Mouse (Mus musculus): ENCODE data around the gene Tspan18.

The Tspan18 gene

DNA sequence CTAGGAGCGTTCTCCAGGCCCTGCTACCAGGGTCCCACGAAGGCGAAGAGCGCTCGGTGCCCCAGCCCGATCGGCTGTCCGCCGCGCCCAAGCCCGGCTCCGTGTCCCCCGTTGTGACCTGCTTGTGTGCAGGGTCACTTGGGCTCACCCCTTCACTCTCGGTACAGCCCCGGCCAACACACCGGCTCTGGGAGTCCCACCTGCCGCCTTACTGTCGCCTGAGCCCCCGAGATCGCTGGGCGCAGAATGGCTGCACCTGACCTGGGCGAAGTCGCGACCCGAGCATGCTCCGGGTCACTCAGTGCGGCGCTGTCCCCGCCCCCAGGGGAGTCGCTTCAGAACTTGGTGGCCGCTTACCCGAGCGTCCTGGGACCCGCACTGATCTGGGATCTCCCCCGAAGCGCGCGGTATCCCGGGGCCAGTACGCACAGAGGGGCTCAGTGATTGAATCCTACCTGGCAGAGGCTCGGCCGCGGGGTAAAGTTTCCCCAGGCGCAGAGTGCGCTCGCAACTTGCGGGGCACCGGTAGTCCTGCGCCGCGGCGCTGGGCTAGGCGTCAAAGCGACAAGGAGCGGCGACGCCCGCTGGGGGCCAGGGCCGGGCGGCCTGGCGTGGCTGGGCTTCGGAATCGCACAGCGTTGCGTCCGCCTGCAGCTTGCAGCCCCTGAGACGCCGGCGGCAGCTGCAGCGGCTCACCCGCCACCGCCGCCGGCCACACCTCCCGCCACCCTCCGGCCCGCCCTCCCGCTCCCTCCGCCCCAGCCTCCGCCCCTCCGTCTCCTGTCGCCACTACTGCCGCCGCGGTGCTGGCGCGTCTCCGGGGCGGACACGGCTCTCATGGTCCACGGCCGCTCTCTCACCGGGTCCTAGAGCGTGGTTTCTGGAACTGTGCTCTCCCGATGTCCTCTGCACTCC is at the start of gene Tspan18:
Gene Tspan18 (minus strand): TSS at position 689 of the 915 bp plus-strand sequence.
- DNase-seq, result peak; percentile 62 to 79

GRCm38 (mm10) chr2:93383831-93384230 is 49.5 kb upstream of the Tspan18 start:
- DNase-seq, result peak; percentile 34 to 43

- no peak for DNase-seq
These were observed 46.4 kb upstream of the Tspan18 start for GRCm38 (mm10) chr2:93380680-93381089.

DNA sequence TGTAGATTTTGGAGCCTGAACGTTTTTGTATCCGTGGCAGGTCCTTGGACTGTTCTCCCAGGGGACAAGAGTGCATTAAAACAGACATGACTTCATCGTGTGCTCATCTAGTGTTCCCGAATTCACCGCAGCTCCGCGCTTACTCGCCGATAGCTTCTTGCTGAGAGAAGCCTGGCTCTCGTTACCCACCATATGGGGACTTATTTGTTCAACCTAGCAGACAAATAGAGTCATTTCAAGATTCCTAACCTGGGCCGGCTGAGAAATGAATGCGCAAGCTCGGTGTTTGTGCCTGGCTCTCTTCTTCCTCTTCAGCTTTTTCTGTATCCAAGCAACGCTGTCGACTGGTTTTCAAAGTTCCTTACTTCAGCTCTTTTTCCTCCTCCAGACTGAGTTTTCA is 43.5 kb upstream of the Tspan18 start:
- peak; percentile 45 to 55 for DNase-seq

DNA sequence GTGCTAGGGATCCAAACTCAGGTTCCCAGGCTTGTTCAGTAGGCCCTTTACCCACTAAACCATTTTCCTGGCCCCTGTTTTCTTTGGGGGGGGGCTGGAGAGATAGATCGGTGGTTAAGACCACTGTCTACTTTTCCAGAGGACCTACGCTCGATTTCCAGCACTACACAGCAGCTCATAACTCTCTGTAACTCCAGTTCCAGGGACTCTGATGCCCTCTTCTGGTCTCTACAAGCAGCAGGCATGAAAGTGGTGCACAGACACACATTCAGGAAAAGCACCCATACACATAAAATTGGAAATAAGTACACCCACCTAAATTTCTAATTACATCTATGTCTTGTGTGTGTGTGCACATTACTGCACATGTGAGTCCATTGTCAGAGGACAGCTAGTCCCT is 42.9 kb upstream of the Tspan18 start:
- no peak for DNase-seq

GRCm38 (mm10) chr2:93372872-93373271 is 38.6 kb upstream of the Tspan18 start:
- no peak for DNase-seq

DNA sequence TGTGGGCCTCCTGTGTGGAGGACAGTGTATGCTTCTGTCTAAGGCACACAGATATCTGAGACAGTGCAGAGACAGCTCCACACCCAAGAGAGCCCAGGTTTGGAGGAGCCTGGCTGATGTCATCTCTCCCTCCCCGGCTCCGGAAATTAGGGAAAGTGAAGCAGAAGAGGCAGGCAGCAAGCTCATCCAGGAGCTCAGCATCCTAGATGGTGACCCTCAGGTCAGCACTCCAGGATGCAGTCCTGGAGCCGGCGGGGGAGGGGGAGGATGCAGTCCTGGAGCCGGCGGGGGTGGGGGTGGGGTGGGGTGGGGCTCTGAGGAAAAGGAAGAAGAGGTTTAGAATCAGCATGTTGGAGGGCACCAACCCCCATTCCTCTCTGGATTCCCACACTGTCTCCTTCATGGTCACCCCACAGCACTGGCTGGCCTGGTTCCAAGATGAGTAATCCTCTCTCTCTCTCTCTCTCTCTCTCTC is 37.8 kb upstream of the Tspan18 start:
- no peak for DNase-seq

GRCm38 (mm10) chr2:93368954-93369353 is 34.6 kb upstream of the Tspan18 start:
- no peak for DNase-seq

DNA sequence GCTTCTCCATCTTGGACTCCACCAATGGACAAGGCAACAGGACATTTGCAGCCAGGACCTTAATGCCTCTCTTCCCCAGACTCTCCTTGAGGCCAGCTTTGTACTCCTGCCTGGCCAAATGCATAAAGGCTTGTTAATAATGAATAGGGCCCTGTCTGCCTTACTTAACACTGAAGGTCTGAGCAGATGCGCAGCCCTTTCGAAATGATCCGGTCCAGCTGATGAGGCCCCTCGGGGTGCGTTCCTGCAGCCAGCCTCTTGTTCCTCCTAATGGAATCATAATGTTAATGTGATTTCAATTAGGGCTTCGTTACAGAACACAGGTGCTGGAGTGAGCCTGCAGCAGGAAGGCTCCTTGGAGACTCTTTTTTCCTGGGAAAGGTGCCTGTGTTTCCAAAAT is 33.7 kb upstream of the Tspan18 start:
- DNase-seq, result no peak

DNA sequence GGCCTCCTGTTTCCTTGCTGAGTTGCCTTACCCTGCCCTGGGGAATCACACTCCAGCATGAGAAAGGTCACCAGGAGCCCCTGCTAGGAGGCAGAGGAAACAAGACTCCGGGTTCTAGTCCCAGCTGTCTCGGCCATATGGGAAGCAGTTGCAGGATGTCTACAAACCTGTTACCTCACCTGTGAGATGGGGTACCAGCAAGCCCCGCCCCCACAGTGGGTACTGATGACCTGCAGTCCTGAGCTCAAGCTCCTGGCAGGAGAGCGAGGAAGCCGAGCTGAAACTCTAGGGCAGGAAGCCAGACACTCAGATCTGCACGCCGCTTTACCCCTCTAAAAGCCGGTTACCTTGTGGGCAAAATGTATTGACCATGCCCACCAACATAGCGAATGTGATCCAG is 31.1 kb upstream of the Tspan18 start:
- peak; percentile 61 to 74 for DNase-seq

DNA sequence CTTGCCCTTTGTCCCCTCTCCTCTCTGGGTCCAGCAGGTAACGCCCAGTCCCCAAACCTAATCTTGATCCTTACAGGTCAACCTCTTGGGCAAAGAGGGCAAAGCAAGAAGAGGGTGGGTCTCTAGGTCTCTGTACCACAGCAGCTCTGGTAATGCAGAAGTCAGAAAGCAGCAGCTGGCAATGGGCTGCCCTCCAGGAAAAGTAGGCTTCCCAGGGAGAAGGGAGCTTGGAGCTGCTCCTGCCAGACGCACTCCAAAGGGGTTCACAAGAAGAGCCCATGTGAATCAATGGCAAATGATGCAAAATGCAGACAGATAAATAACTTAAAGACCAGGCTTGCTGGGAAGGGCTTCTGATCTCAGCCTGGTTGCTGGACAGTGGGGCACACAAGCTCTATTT is 30.6 kb upstream of the Tspan18 start:
- DNase-seq, result no peak

- no peak for DNase-seq
These were observed 27.1 kb upstream of the Tspan18 start for GRCm38 (mm10) chr2:93361454-93361853.

DNA sequence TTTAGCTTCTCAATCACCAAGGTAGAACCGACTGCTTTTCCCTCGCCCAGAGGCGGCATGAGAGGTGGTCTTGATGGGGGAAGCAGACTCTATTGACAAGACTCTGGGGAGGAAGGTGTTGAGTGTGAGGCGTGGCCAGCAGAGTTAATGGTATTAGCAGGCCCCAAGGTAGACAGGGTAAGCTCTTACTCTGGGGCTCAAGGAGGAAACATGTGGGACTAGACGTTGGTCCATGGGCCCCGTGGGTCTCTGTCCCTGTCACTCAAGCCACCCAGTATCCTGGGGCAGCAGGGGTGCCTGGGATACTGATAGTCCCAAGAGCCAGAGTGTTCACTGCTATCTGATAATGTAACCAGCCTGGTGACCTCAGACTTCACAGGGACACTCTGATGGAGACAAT is 26.0 kb upstream of the Tspan18 start:
- DNase-seq, result no peak

DNA sequence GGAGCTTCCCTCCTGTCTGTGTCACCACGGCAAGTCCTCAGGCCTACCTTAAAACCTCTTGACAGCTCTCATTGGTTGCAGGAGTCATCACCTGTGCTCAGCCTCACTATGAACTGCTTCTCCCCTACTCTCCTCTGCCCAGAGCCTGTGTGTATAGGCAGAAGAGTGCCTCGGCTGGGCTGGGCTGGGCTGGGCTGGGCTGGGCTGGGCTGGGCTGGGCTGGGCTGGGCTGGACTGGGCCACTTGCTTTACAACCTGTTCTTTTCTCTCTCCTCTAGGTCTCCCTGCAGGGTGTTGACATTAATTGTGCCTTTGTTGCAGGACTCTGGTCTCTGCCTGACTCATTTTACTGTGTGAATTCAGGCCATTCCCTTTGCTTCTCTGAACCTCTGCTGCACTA is 23.1 kb upstream of the Tspan18 start:
- no peak for DNase-seq

DNA sequence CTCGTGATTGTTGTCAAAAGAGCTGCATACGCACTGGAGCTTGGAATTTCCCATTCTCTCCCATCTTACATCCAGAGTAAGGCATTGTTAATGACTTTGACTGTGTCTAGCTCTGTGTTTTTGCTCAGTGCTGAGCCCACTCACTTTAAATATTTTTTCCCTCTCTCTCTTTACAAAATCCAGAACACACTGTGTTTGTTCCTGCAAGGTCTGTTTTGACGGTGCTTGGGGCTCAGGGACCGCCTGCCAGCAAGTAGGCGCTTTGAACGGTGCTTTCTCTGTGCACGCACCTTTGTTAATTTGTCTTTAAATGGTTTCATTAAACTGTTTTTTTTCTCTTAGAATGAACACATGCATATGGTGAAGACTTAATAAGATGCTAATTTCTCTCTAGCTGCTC is 21.5 kb upstream of the Tspan18 start:
- no peak for DNase-seq

- no peak for DNase-seq
These were observed 20.3 kb upstream of the Tspan18 start for GRCm38 (mm10) chr2:93354621-93355020.

DNA sequence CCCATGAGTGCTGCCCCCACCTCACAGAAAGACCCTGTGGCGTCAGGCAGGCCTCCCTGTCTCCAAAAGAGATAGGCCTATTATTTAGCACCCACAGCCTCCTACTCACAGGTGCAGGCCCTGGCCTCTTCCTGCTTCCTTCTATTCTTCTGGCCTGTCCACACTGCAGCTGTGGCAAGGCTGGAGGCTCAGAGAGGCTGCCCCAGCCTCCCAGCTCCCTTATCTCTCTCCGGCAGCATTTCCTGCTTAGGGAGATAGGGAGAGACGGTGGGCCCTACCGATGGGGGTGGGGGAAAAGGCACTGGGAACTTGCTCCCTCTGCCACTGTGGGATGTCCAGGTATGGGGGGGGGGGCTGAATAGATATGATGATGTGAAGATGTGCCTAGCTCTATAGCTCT is 19.4 kb upstream of the Tspan18 start:
- no peak for DNase-seq

GRCm38 (mm10) chr2:93352915-93353685 is 18.8 kb upstream of the Tspan18 start:
- no peak for DNase-seq

- DNase-seq, result no peak
These were observed 17.0 kb upstream of the Tspan18 start for GRCm38 (mm10) chr2:93351352-93351751.

DNA sequence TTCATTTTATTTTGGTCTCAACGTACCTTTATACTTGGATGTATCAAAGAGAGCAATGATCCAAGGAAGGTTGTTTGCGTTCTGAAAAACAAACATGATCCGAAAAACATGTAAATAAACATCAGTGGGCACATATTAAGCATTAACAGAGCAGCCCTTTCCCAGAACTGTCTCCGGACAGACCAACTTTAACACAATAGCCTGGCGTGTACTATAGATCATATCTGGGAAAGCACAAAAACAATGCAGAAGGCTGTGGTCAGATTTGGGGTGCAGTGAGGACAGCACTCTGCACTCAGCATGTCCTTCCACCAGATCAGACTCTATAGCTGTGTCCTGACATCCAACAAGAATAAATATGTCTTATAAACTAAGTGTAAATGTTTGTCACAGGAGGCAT is 12.7 kb upstream of the Tspan18 start:
- no peak for DNase-seq

DNA sequence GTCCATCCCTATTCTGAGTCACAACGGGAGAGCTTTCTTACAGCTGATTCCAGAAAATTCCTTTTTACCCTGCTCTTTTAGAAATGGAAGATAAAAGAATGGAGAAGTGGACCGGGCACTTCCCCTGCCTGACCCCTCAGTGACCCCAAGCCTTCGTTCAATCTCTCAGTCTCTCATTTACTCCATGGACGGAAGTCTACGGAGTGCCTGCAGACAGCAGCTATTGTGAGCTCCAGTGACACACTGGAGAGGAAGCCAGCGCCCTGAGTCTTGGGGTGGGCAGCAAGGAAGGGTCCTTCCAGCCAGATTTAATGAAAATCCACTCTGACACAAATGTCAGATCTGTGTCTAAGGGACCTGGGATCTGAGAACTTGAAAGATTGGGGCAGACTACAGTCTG is 12.3 kb upstream of the Tspan18 start:
- DNase-seq, result no peak

- no peak for DNase-seq
These were observed 11.5 kb upstream of the Tspan18 start for GRCm38 (mm10) chr2:93345663-93346268.

DNA sequence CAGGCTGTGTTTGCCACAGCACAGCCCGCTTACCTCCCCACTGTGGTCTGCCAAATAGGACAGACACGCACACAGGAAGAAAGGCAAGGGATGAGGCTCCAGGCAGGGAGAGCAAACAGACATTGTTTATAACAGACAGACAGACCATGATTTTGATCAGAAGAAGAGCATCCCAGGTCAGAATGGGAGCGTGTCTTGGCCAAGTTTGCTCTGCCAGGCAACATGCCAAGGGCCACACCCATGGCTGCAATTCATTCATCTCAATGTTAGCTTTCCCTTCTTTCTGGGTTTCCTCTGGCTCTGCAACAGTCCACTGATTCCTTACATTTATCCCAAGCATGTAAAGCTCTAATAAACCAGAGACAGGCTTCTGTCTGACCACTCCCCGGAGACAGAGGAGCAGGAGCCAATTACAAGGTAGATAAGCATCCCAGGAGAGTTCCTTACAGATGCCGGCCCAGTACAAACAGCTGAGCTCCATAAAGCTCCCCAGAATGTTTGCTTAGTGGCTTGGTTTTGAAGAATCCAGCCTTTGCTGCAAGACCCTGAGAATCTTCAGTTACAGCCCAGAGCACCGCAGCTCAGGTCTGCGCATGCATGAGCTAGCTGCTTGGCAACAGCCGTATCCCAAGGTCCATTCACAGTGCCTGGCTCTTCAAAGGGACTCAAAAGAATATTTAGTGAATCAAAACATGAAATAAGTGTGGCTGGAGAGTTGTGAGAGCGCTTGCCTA is 5.2 kb upstream of the Tspan18 start:
- no peak for DNase-seq

Data from cerebellum, postnatal 36 days (tissue).